Mouse (Mus musculus) adrenal gland, adult (tissue): Measurements from ENCODE around the gene Itln1.
A peak's percentile ranks its signal among the peaks of the same experiment; 100 is the strongest.

Experiments used
- DNase-seq, 2 experiments: peaks; one replicate each; pipeline ENCODE4 v3.0.0; 2022 to 2023; ENCODE audit warnings: low spot score in 1 of 2; ENCODE audit not compliant: inconsistent age in 2 of 2

The Itln1 gene

DNA sequence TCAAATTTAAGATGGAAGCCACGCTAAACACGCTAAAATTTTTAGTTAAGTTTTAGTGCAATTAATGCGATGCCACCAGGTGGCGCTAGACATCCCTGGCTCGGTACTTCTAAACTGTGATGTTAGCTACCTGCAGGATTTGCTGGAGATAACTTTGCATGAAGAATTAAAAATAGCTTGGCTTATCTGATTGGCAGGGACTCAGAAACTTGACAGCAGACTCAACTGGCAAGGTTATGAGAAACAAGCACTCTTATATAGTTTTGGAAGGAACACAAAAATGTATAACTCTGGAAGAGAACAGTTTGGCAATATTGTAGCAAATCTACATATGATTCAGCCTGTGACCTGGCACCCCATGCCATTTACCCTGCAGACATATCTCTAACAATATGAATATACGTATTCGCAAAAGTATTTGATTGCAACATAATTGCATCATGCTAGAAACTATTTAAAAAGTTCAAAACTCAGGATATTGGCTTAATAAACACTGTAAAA is 64.7 kb downstream of the Itln1 start:
- peak; percentile 61 to 86 for DNase-seq

DNA sequence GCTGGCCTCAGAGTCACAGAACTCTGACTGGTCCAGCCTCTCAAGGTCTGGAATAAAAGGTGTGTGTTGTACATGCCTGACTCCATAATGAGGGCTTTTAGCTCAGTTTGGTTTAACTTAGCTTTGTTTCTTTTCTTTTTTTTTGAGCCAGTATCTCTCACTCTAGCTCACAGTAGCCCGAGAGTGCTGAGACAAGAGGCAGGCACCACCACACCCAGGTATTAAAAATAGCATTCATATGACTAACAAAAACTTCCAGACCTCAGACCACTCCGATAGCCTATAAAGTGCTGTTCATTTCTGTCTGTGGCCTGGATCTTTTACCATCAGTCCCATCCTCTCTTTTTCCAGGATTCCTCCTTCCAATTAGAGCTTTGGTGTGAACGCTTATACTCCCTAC is 65.4 kb downstream of the Itln1 start:
- DNase-seq, result no peak
